In the genomic region with DNA sequence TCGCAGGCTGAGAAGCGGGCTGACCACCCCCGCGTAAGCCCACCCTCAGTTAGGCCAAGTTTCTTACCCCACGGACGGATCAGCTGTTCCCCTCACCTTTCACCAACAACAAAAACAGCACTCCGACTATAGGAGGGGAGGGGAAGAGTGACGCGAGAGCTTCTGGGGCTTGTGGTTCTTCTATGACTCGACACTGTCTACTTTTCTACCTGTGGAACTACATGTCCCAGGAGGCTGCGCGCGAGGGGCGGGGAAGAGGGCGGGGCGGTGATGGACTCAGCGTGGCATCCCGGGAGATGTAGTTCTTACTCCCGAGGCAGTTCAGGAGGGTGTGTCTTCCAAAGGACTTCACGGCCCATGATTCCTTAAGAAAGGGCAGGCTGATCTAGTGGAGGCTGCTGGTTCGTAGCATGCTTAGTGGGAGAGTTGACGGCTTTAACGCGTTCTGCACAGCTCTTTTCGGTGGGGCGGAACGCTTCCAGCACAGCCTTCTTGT, we compare ENCODE assay signal across 7 mouse cellular contexts. TPM values are rescaled to one million over a fixed set of nuclear protein-coding genes. Genes with fewer than 3 reads are reported as not detected.
DNase-seq lines count a peak whose midpoint lies in the region; ATAC-seq and TF ChIP-seq lines count a peak whose summit lies in the region.

TSS of gene Calcoco1 (minus strand) at position 199 of the 496 bp plus-strand sequence.

- no peak for TF ChIP-seq POLR2A in small intestine, adult 2 months (IDR thresholded peaks at IDR 0.05; ENCODE audit: low read depth, low read length)

- H3K4me2 ChIP-seq in intestine, postnatal 0 days (replicated peaks; ENCODE audit: low read depth) = peak within 1 kb of the TSS; percentile 83
- peak within 1 kb of the TSS; percentile 73 for H3K4me2 ChIP-seq in midbrain, embryonic 12.5 days (replicated peaks)

- peak; percentile 99 for ATAC-seq in intestine, postnatal 0 days
- peak; percentile 99 for ATAC-seq in midbrain, embryonic 12.5 days (ENCODE audit: low FRiP score, low read depth)

- H3K9me3 ChIP-seq in embryonic facial prominence, embryonic 10.5 days = no peaks in the 10 kb centered on the region
- no peaks in the 10 kb centered on the region for H3K9me3 ChIP-seq in intestine, postnatal 0 days (ENCODE audit: control insufficient read depth)
- H3K9me3 ChIP-seq in midbrain, embryonic 12.5 days = no peaks in the 10 kb centered on the region

- H3K36me3 ChIP-seq in embryonic facial prominence, embryonic 10.5 days (replicated peaks) = peaks cover 20% of the 10 kb centered on the region
- 0 out of 2 replicates have a peak, but pooled peaks cover 15% of the 10 kb centered on the region for H3K36me3 ChIP-seq in intestine, postnatal 0 days (ENCODE audit: control insufficient read depth, insufficient read depth)
- H3K36me3 ChIP-seq in midbrain, embryonic 12.5 days = peaks cover 26% of the 10 kb centered on the region
- H3K36me3 ChIP-seq in small intestine, adult 2 months (ENCODE audit: control insufficient read depth, insufficient read depth, low read length) = peaks cover under 1% of the 10 kb centered on the region; the same call in 1 of the 2 replicates

- H3K9ac ChIP-seq in intestine, postnatal 0 days (ENCODE audit: low read depth, low read length) = peak within 1 kb of the TSS; percentile 71
- peak within 1 kb of the TSS; percentile 68 for H3K9ac ChIP-seq in midbrain, embryonic 12.5 days (replicated peaks)

- intact Hi-C loops in left cerebral cortex, postnatal 4 days (cut with DNase I) = no loop called here

- H3K27me3 ChIP-seq in embryonic facial prominence, embryonic 10.5 days (replicated peaks; ENCODE audit: low read depth, poor library complexity, severe bottlenecking) = no peaks in the 10 kb centered on the region
- H3K27me3 ChIP-seq in intestine, postnatal 0 days (replicated peaks; ENCODE audit: control insufficient read depth, insufficient read depth, low read length) = no peaks in the 10 kb centered on the region
- no peaks in the 10 kb centered on the region for H3K27me3 ChIP-seq in midbrain, embryonic 12.5 days
- no peaks in the 10 kb centered on the region for H3K27me3 ChIP-seq in small intestine, adult 2 months (ENCODE audit: control insufficient read depth, insufficient read depth, low read length)

- H3K4me3 ChIP-seq in embryonic facial prominence, embryonic 10.5 days = peak within 1 kb of the TSS; percentile 77
- peak within 1 kb of the TSS; percentile 85 for H3K4me3 ChIP-seq in intestine, postnatal 0 days (ENCODE audit: low read depth, low read length)
- H3K4me3 ChIP-seq in midbrain, embryonic 12.5 days = peak within 1 kb of the TSS; percentile 60
- peak within 1 kb of the TSS; percentile 77 for H3K4me3 ChIP-seq in small intestine, adult 2 months (ENCODE audit: low read depth, low read length)

- no peak for TF ChIP-seq CTCF in intestine, postnatal 0 days (IDR thresholded peaks at IDR 0.05; ENCODE audit: low read depth)
- TF ChIP-seq CTCF in small intestine, adult 2 months (IDR thresholded peaks at IDR 0.05; ENCODE audit: extremely low read depth, insufficient read length, insufficient replicate concordance, low read depth, low read length) = no peak

- peaks cover 24% of the 10 kb centered on the region for H3K4me1 ChIP-seq in embryonic facial prominence, embryonic 10.5 days
- 0 out of 2 replicates have a peak, but pooled peaks cover 3% of the 10 kb centered on the region for H3K4me1 ChIP-seq in intestine, postnatal 0 days (replicated peaks; ENCODE audit: control insufficient read depth, insufficient read depth, low read length)
- H3K4me1 ChIP-seq in midbrain, embryonic 12.5 days = peaks cover 13% of the 10 kb centered on the region
- H3K4me1 ChIP-seq in small intestine, adult 2 months (ENCODE audit: control insufficient read depth, insufficient read depth, insufficient read length, low read length) = no peaks in the 10 kb centered on the region; the same call in 1 of the 2 replicates

- peak within 1 kb of the TSS; percentile 76 for H3K27ac ChIP-seq in embryonic facial prominence, embryonic 10.5 days (replicated peaks)
- H3K27ac ChIP-seq in intestine, postnatal 0 days (ENCODE audit: low read depth, low read length) = no peak within 1 kb of the TSS
- H3K27ac ChIP-seq in midbrain, embryonic 12.5 days (replicated peaks) = no peak within 1 kb of the TSS
- peak within 1 kb of the TSS; percentile 40 for H3K27ac ChIP-seq in small intestine, adult 2 months (ENCODE audit: insufficient read depth, low read depth, low read length)

- DNase-seq in adrenal gland, postnatal 10 days = peak; percentile 98
- peak; percentile 99 for DNase-seq in embryonic facial prominence, embryonic 10.5 days (ENCODE audit: low spot score)
- peak; percentile 89 for DNase-seq in gonadal fat pad, adult 2 months (ENCODE audit: low read depth)
- peak; percentile 99 for DNase-seq in left cerebral cortex, postnatal 4 days

- WGBS in embryonic facial prominence, embryonic 10.5 days = under 1% methylated on average over 27 of the region's 27 CpGs
- under 1% methylated on average over 27 of the region's 27 CpGs for WGBS in intestine, postnatal 0 days
- under 1% methylated on average over 27 of the region's 27 CpGs for WGBS in midbrain, embryonic 12.5 days
- WGBS in small intestine, adult 2 months = under 1% methylated on average over 27 of the region's 27 CpGs

RNA-seq across cellular contexts. Expression of gene Calcoco1, which starts in this region (rescaled TPM):
- 10 to 100 TPM; 78.0 to 90.5 TPM for total RNA-seq in adrenal gland, postnatal 10 days (2021)
- polyA plus RNA-seq in embryonic facial prominence, embryonic 10.5 days (2016; fragmentation: Nextera tagmentation; extraction: Ambion mirVana) = 33.9 and 36.4 TPM in 2 replicates
- 63.1 and 63.9 TPM in 2 replicates for polyA plus RNA-seq in gonadal fat pad, adult 2 months (2012; rRNA removed)
- 14.2 and 14.4 TPM in 2 replicates for polyA plus RNA-seq in intestine, postnatal 0 days (2015; fragmentation: Nextera tagmentation; extraction: Ambion mirVana)
- 10 to 100 TPM; 44.3 to 46.7 TPM for total RNA-seq in left cerebral cortex, postnatal 4 days (2021)
- 41.4 and 42.4 TPM in 2 replicates for polyA plus RNA-seq in midbrain, embryonic 12.5 days (2016; fragmentation: Nextera tagmentation; extraction: Ambion mirVana)
- polyA plus RNA-seq in small intestine, adult 2 months (2012; rRNA removed) = 7.1 and 15.6 TPM in 2 replicates

Comparison
In these comparisons a context has a peak if more than half of its experiments do, and no peak if none do; other contexts are left out.
1. H3K27ac ChIP-seq: peak in embryonic facial prominence, embryonic 10.5 days (single experiment) and small intestine, adult 2 months (single experiment); none in intestine, postnatal 0 days (single experiment) and midbrain, embryonic 12.5 days (single experiment).
2. Peak in every context shown above with its lines, with median percentiles within 50 percentile points of each other: DNase-seq and H3K4me3 ChIP-seq.